Mouse (Mus musculus) liver, embryonic 18 days (tissue): ENCODE data around the gene Ruvbl1. TPM values are rescaled to one million over a fixed set of nuclear protein-coding genes. Genes with fewer than 3 reads are reported as not detected.

Source experiments
- polyA plus RNA-seq: library from polyadenylated mRNA; depleted of rRNA; stranded (reverse); fragments of >200 nt; gene quantifications from 2 replicates; pipeline ENCODE4 v1.2.3, GENCODE M21; 2012; rRNA removed

Ruvbl1 gene
- polyA plus RNA-seq: 29.4 and 30.4 TPM in 2 replicates

DNA sequence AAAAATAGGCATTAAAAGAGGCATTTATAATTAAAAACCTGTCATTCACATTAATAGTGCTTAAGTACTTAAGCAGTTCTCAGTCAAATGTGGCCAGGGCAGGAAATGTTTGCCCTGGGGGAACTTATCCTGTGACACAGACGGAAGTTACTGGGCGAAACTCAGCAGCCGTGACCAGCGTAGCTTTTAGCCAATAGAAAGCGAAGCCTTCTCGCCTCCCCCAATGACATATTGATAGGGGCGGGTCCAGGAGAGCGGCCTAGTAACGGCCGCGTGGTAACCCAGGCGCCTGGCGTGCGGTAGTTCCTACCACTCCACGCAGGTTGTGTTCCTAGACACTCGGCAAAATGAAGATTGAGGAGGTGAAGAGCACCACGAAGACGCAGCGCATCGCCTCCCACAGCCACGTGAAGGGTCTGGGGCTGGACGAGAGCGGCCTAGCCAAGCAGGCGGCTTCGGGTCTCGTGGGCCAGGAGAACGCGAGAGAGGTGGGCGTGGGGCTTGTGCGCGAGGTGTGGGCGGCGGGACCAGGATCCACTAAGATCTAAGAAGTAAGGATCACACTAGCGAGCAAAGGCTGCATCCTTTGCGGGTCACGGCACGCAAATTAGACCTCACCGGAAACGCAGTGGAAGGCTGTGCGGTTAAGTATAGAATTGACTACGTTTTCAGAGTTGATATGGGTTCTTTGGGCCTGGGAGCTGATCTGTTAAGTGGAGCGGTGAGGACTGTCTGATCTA lies at the start of gene Ruvbl1:
Gene Ruvbl1 (plus strand): TSS at position 229 of the 740 bp plus-strand sequence.

GRCm38 (mm10) chr6:88446063-88447002 lies 18.9 kb upstream of the Ruvbl1 start, which contains the start of gene Eefsec:
Gene Eefsec, minus strand, starts transcription at chr6:88446539.

GRCm38 (mm10) chr6:88518404-88519263 lies 53.4 kb downstream of the Ruvbl1 start, which contains the start of gene Sec61a1:
Gene Sec61a1, minus strand, starts transcription at chr6:88518905.

Other genes with a start within 250 kb of the Ruvbl1 start
- gene Dnajb8, start 243.1 kb upstream of the Ruvbl1 start, polyA plus RNA-seq: not detected in 2 replicates
- 7.3 and 7.9 TPM in 2 replicates for gene Eefsec, start 18.9 kb upstream of the Ruvbl1 start, polyA plus RNA-seq
- 124 and 133 TPM in 2 replicates for gene Sec61a1, start 53.5 kb downstream of the Ruvbl1 start, polyA plus RNA-seq
- gene Kbtbd12, start 172.5 kb downstream of the Ruvbl1 start, polyA plus RNA-seq: 0.59 and 0.62 TPM in 2 replicates